Mouse (Mus musculus): Measurements from ENCODE around the gene Ankrd13b.
"Not testable (repeated sequence)": the region's sequence is repeated elsewhere in the genome, so short reads cannot be mapped to it uniquely, and the experiment has no call there.

Ankrd13b gene

GRCm38 (mm10) chr11:77489591-77490235 is at the start of gene Ankrd13b:
Gene Ankrd13b (minus strand): TSS chr11:77489678.
- peak; percentile 91 for DNase-seq

- DNase-seq, result no peak
These were observed 42.8 kb upstream of the Ankrd13b start for GRCm38 (mm10) chr11:77532202-77532846.

- no peak for DNase-seq
These were observed 41.4 kb upstream of the Ankrd13b start for GRCm38 (mm10) chr11:77530862-77531261.

- DNase-seq, result no peak
These were observed 40.2 kb upstream of the Ankrd13b start for GRCm38 (mm10) chr11:77529644-77530043.

GRCm38 (mm10) chr11:77528420-77528819 is 38.9 kb upstream of the Ankrd13b start:
- DNase-seq, result not testable (repeated sequence)

GRCm38 (mm10) chr11:77525804-77526486 is 36.5 kb upstream of the Ankrd13b start:
- DNase-seq, result no peak

- DNase-seq, result peak; percentile 51
These were observed 31.4 kb upstream of the Ankrd13b start for GRCm38 (mm10) chr11:77520601-77521529.

- DNase-seq, result no peak
These were observed 29.6 kb upstream of the Ankrd13b start, which contains the start of gene Gm10392 for GRCm38 (mm10) chr11:77519043-77519442. Gene Gm10392 (minus strand): TSS chr11:77519198.

GRCm38 (mm10) chr11:77518051-77518798 is 28.7 kb upstream of the Ankrd13b start:
- no peak for DNase-seq

- DNase-seq, result no peak
These were observed 27.3 kb upstream of the Ankrd13b start for GRCm38 (mm10) chr11:77516553-77517425.

- DNase-seq, result no peak
These were observed 26.4 kb upstream of the Ankrd13b start, which contains the start of gene Trp53i13 for GRCm38 (mm10) chr11:77515637-77516552. Gene Trp53i13 (minus strand): TSS chr11:77515980.

- peak; percentile 90 for DNase-seq
These were observed 25.6 kb upstream of the Ankrd13b start, which contains the start of gene Abhd15 for GRCm38 (mm10) chr11:77514832-77515636. Gene Abhd15 (plus strand): TSS chr11:77515121.

- DNase-seq, result no peak
These were observed 24.9 kb upstream of the Ankrd13b start for GRCm38 (mm10) chr11:77514281-77514831.

GRCm38 (mm10) chr11:77513811-77514170 is 24.3 kb upstream of the Ankrd13b start:
- peak; percentile 60 for DNase-seq

- DNase-seq, result peak; percentile 94
These were observed 23.7 kb upstream of the Ankrd13b start for GRCm38 (mm10) chr11:77512891-77513810.

- no peak for DNase-seq
These were observed 21.9 kb upstream of the Ankrd13b start for GRCm38 (mm10) chr11:77511336-77511735.

Measured in embryo, embryonic 11 days (tissue).